Mouse (Mus musculus) stomach, postnatal 0 days (tissue): ENCODE data around the gene Nod1. TPM values are rescaled to one million over a fixed set of nuclear protein-coding genes. Genes with fewer than 3 reads are reported as not detected.

Source experiments
- ATAC-seq: fragments of 200-750 bp; cut with Nextera tagmentation; 2 replicates; pipeline ENCODE4 v1.8.0; 2017; ENCODE audit not compliant: low FRiP score, low TSS enrichment
- DNase-seq: peaks from one replicate; pipeline ENCODE4 v3.0.0-alpha.2; 2016; ENCODE audit warnings: low spot score
- H3K27ac ChIP-seq: fragments of 300-500 bp; sonication (generic); replicated peaks from 2 replicates; pipeline ENCODE4 v1.5.1; 2014; ENCODE audit warnings: mild to moderate bottlenecking, control low read depth
- H3K27me3 ChIP-seq: fragments of 300-500 bp; sonication (generic); 2 replicates; pipeline ENCODE4 v1.6.1; 2014; ENCODE audit warnings: low read length; ENCODE audit not compliant: control insufficient read depth, insufficient read depth
- H3K36me3 ChIP-seq: fragments of 300-500 bp; sonication (generic); 2 replicates; pipeline ENCODE4 v1.6.1; 2014; ENCODE audit warnings: low read length, mixed read lengths; ENCODE audit not compliant: control insufficient read depth, insufficient read depth
- H3K4me1 ChIP-seq: fragments of 300-500 bp; sonication (generic); replicated peaks from 2 replicates; pipeline ENCODE4 v1.6.1; 2014; ENCODE audit warnings: antibody characterized with exemption; ENCODE audit not compliant: control insufficient read depth, insufficient read depth
- H3K4me2 ChIP-seq: fragments of 300-500 bp; sonication (generic); replicated peaks from 2 replicates; pipeline ENCODE4 v1.6.1; 2014; ENCODE audit warnings: low read depth, mild to moderate bottlenecking, control low read depth, moderate library complexity
- H3K4me3 ChIP-seq: fragments of 300-500 bp; sonication (generic); 2 replicates; pipeline ENCODE4 v1.5.1; 2014; ENCODE audit warnings: low read depth, low read length, control low read depth
- H3K9ac ChIP-seq: fragments of 300-500 bp; sonication (generic); 2 replicates; pipeline ENCODE4 v1.6.1; 2014; ENCODE audit warnings: mild to moderate bottlenecking, low read length, control low read depth, mixed read lengths
- H3K9me3 ChIP-seq: fragments of 300-500 bp; sonication (generic); 2 replicates; pipeline ENCODE4 v1.6.1; 2016; ENCODE audit warnings: low read length; ENCODE audit not compliant: control insufficient read depth
- CTCF ChIP-seq: IDR thresholded peaks from 2 replicates; pipeline ENCODE4 v1.5.1; 2016; ENCODE audit warnings: antibody characterized with exemption, low read depth, mild to moderate bottlenecking, moderate library complexity
- EP300 ChIP-seq: optimal IDR thresholded peaks from 2 replicates; pipeline ENCODE3; 2016; ENCODE audit warnings: antibody characterized with exemption
- WGBS: fragments of 180-500 bp; shearing (Covaris S2); extraction: QIAGEN DNeasy Blood & Tissue Kit; methylation state at CpG from one replicate; pipeline ENCODE4 v1.1.7; 2014; 5-methylcytosine and 5-hydroxymethylcytosine counted together
- polyA plus RNA-seq: library from polyadenylated mRNA; unstranded; fragments of >200 nt; fragmentation: Nextera tagmentation; extraction: Ambion mirVana; gene quantifications from 2 replicates; pipeline ENCODE4 v1.2.1, GENCODE M21; 2015

Gene Nod1
- polyA plus RNA-seq, 1 experiment from 2014 or later = 4.9 TPM

GRCm38 (mm10) chr6:54991189-54991588 is 18.8 kb upstream of the Nod1 start:
- no peak for DNase-seq
- no peaks in the 10 kb centered on the region for H3K9me3 ChIP-seq
- WGBS = 76% methylated on average over 2 of the region's 2 CpGs
- H3K4me2 ChIP-seq = no peak overlapping the region
- H3K9ac ChIP-seq = no peak overlapping the region
- no peaks in the 10 kb centered on the region for H3K4me1 ChIP-seq
- no peaks in the 10 kb centered on the region for H3K36me3 ChIP-seq
- H3K27me3 ChIP-seq = no peaks in the 10 kb centered on the region
- TF ChIP-seq CTCF = no peak
- no peak for TF ChIP-seq EP300
- no peak for ATAC-seq
- H3K4me3 ChIP-seq = no peak overlapping the region
- H3K27ac ChIP-seq = no peak overlapping the region

GRCm38 (mm10) chr6:54988141-54988540 is 15.7 kb upstream of the Nod1 start:
- no peak overlapping the region for H3K9ac ChIP-seq
- no peaks in the 10 kb centered on the region; the same call in 1 of the 2 replicates for H3K36me3 ChIP-seq
- no peaks in the 10 kb centered on the region for H3K9me3 ChIP-seq
- no peaks in the 10 kb centered on the region for H3K27me3 ChIP-seq
- 92% methylated on average over 6 of the region's 6 CpGs for WGBS
- no peak overlapping the region for H3K4me3 ChIP-seq
- TF ChIP-seq EP300 (no peak), CTCF (no peak)
- ATAC-seq (no peak), DNase-seq (no peak)
- no peaks in the 10 kb centered on the region for H3K4me1 ChIP-seq
- H3K4me2 ChIP-seq = no peak overlapping the region
- H3K27ac ChIP-seq = no peak overlapping the region

GRCm38 (mm10) chr6:54984096-54984495 is 11.7 kb upstream of the Nod1 start:
- Histone ChIP-seq H3K4me1 (no peaks in the 10 kb centered on the region), H3K4me3 (no peak overlapping the region), H3K4me2 (no peak overlapping the region), H3K9ac (no peak overlapping the region), H3K27me3 (no peaks in the 10 kb centered on the region), H3K27ac (no peak overlapping the region), H3K9me3 (no peaks in the 10 kb centered on the region), H3K36me3 (no peaks in the 10 kb centered on the region; the same call in 1 of the 2 replicates)
- 91% methylated on average over 8 of the region's 8 CpGs for WGBS
- DNase-seq = no peak
- no peak for TF ChIP-seq CTCF
- TF ChIP-seq EP300 = no peak
- ATAC-seq = no peak

GRCm38 (mm10) chr6:54983526-54984050 is 11.2 kb upstream of the Nod1 start:
- 87% methylated on average over 4 of the region's 4 CpGs for WGBS
- no peak for ATAC-seq

GRCm38 (mm10) chr6:54979426-54979825 is 7.0 kb upstream of the Nod1 start:
- H3K4me2 ChIP-seq = no peak overlapping the region
- TF ChIP-seq CTCF (no peak), EP300 (no peak)
- no peaks in the 10 kb centered on the region for H3K9me3 ChIP-seq
- no peaks in the 10 kb centered on the region; the same call in 1 of the 2 replicates for H3K36me3 ChIP-seq
- ATAC-seq = no peak
- no peak overlapping the region for H3K4me3 ChIP-seq
- H3K9ac ChIP-seq = no peak overlapping the region
- no peaks in the 10 kb centered on the region for H3K27me3 ChIP-seq
- WGBS = 94% methylated on average over 6 of the region's 6 CpGs
- no peaks in the 10 kb centered on the region for H3K4me1 ChIP-seq
- no peak overlapping the region for H3K27ac ChIP-seq
- DNase-seq = no peak

More at GRCm38 (mm10) chr6:54983526-54984050, 11.2 kb upstream of the Nod1 start:
- no peak overlapping the region for H3K27ac ChIP-seq
- no peaks in the 10 kb centered on the region; the same call in 1 of the 2 replicates for H3K36me3 ChIP-seq
- H3K9me3 ChIP-seq = no peaks in the 10 kb centered on the region
- TF ChIP-seq EP300 = no peak
- TF ChIP-seq CTCF = no peak
- H3K4me1 ChIP-seq = no peaks in the 10 kb centered on the region
- no peak for DNase-seq
- no peak overlapping the region for H3K4me2 ChIP-seq
- no peak overlapping the region for H3K4me3 ChIP-seq
- H3K27me3 ChIP-seq = no peaks in the 10 kb centered on the region
- H3K9ac ChIP-seq = no peak overlapping the region

GRCm38 (mm10) chr6:54975616-54976015 is 3.2 kb upstream of the Nod1 start:
- H3K4me1 ChIP-seq = no peaks in the 10 kb centered on the region
- 79% methylated on average over 1 of the region's 1 CpGs for WGBS
- no peaks in the 10 kb centered on the region for H3K9me3 ChIP-seq
- ATAC-seq (no peak), DNase-seq (no peak)
- H3K36me3 ChIP-seq = no peaks in the 10 kb centered on the region
- TF ChIP-seq CTCF (no peak), EP300 (no peak)
- H3K4me3 ChIP-seq = no peak overlapping the region
- no peaks in the 10 kb centered on the region for H3K27me3 ChIP-seq
- no peak overlapping the region for H3K4me2 ChIP-seq
- no peak overlapping the region for H3K9ac ChIP-seq
- no peak overlapping the region for H3K27ac ChIP-seq
